Mouse (Mus musculus) liver, adult 2 months (tissue): ENCODE measurements around the gene Atp2c2.

ENCODE experiments used
- CTCF ChIP-seq: fragments of 200-500 bp; IDR thresholded peaks from 2 replicates; pipeline ENCODE4 v1.5.1; 2011; ENCODE audit warnings: low read depth, low read length, control low read depth
- POLR2A ChIP-seq: fragments of 200-500 bp; IDR thresholded peaks from 2 replicates; pipeline ENCODE4 v1.6.1; 2011; ENCODE audit warnings: low read length, control low read depth; ENCODE audit not compliant: insufficient read depth; ENCODE audit errors: extremely low read depth

DNA sequence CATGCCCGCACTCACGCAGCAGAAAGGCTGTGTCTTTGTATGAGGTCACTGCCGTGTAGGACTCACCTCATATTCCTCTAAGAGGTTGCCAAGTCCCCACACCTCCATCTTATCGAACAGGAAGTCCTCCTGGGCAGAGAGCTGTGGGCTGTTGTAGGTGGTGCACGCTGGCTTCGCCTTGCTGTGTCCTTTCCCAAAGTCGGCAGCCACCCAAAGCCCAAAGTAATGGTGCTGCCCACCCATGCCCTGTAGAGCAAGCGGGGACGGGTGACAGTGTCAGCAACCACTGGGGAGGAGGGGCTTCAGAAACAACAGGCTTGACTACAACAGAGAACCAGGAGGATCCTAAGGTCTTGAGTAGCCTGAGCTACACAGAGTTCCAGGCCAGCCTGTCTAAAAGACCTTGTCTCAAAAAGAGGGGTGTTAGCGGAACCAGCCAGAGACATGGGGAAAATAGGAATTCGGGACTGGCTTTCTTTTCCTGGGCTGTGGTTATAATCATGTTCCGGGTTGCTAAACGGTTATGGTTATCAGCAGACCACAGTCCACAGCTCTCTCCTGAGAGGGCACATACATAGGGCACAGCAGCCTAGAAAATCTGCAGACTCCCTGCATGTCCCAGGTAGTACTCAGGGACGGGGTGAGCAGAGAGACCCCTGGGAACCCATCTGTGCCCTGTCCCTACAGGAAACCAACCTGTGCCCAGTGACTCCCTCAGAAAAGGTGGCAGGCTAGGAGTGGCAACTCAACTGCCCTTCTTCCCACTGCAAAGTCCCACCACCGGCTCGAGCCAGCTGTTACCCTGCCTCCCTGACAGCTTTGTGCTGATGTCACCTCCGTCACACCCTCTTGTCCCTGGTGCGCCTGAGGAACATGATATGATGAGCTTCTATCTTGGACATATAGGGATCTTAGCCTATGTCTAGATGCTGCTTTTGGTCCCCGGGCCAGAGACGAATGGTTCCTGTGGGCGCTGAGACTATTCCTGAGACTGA is 62.7 kb downstream of the Atp2c2 start:
- TF ChIP-seq CTCF (no peak), POLR2A (no peak)
